Mouse (Mus musculus) liver, embryonic 14.5 days (tissue): ENCODE measurements at regions not wholly inside any gene's neighbourhood (a gene's known extent, or its start where the extent isn't known, plus 50 kb on each side); places are given as distances from the start of the nearest gene placed in this dataset.

Experiments used
- CTCF ChIP-seq: IDR thresholded peaks from 2 replicates; pipeline ENCODE4 v1.5.1; 2016; ENCODE audit warnings: antibody characterized with exemption, low read depth, control low read depth
- EP300 ChIP-seq: IDR thresholded peaks from 2 replicates; pipeline ENCODE4 v1.6.1; 2016; ENCODE audit warnings: antibody characterized with exemption, low read depth

DNA sequence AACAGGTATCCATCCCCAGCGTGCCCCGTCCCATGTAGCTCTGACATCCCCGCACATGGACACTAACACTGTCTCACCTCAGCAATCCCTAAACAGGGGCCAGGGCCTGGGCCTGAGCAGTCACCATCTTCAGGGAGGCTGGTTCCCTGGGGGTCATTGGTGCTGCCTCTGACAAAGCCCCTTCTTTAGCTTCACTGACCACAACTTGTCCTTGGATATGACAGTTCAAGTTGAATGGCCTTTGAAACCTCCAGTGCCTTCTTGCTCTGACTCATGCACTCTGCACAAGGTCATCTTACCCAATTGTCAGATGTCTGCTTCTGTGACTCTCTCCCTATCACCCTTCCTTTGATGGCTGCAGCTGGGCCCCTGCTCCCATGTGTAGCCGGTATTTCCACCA is 68.2 kb upstream of the Klf13 start:
- no peak for TF ChIP-seq CTCF
- TF ChIP-seq EP300: no peak
